Mouse (Mus musculus) kidney, embryonic 16.5 days (tissue): ENCODE measurements at regions not wholly inside any gene's neighbourhood (a gene's known extent, or its start where the extent isn't known, plus 50 kb on each side); places are given as distances from the start of the nearest gene placed in this dataset.
A peak's percentile ranks its signal among the peaks of the same experiment; 100 is the strongest.

ENCODE experiments used
- ATAC-seq: fragments of 200-750 bp; cut with Nextera tagmentation; 2 replicates; pipeline ENCODE4 v1.8.0; 2017; ENCODE audit warnings: moderate TSS enrichment; ENCODE audit not compliant: low FRiP score, low TSS enrichment
- H3K27ac ChIP-seq: fragments of 300-500 bp; sonication (generic); 2 replicates; pipeline ENCODE4 v1.5.1; 2014; ENCODE audit warnings: low read length
- H3K27me3 ChIP-seq: fragments of 300-500 bp; sonication (generic); 2 replicates; pipeline ENCODE4 v1.6.1; 2014; ENCODE audit warnings: low read length, control low read depth, mixed read lengths; ENCODE audit not compliant: insufficient read depth
- H3K36me3 ChIP-seq: fragments of 300-500 bp; sonication (generic); 2 replicates; pipeline ENCODE4 v1.6.1; 2014; ENCODE audit warnings: low read length, control low read depth, mixed read lengths; ENCODE audit not compliant: insufficient read depth
- H3K4me1 ChIP-seq: fragments of 300-500 bp; sonication (generic); 2 replicates; pipeline ENCODE4 v1.6.1; 2014; ENCODE audit warnings: low read length, control low read depth, mixed read lengths; ENCODE audit not compliant: insufficient read depth
- H3K4me2 ChIP-seq: fragments of 300-500 bp; sonication (generic); replicated peaks from 2 replicates; pipeline ENCODE4 v1.6.1; 2014; ENCODE audit warnings: low read depth, low read length
- H3K4me3 ChIP-seq: fragments of 300-500 bp; sonication (generic); 2 replicates; pipeline ENCODE4 v1.5.1; 2014; ENCODE audit warnings: mild to moderate bottlenecking, low read length
- H3K9ac ChIP-seq: fragments of 300-500 bp; sonication (generic); replicated peaks from 2 replicates; pipeline ENCODE4 v1.6.1; 2014; ENCODE audit warnings: low read length
- H3K9me3 ChIP-seq: fragments of 300-500 bp; sonication (generic); 2 replicates; pipeline ENCODE4 v1.6.1; 2016; ENCODE audit warnings: low read length, control low read depth
- WGBS: fragments of 180-500 bp; shearing (Covaris S2); extraction: QIAGEN DNeasy Blood & Tissue Kit; methylation state at CpG from one replicate; pipeline ENCODE4 v1.1.7; 2014; 5-methylcytosine and 5-hydroxymethylcytosine counted together

DNA sequence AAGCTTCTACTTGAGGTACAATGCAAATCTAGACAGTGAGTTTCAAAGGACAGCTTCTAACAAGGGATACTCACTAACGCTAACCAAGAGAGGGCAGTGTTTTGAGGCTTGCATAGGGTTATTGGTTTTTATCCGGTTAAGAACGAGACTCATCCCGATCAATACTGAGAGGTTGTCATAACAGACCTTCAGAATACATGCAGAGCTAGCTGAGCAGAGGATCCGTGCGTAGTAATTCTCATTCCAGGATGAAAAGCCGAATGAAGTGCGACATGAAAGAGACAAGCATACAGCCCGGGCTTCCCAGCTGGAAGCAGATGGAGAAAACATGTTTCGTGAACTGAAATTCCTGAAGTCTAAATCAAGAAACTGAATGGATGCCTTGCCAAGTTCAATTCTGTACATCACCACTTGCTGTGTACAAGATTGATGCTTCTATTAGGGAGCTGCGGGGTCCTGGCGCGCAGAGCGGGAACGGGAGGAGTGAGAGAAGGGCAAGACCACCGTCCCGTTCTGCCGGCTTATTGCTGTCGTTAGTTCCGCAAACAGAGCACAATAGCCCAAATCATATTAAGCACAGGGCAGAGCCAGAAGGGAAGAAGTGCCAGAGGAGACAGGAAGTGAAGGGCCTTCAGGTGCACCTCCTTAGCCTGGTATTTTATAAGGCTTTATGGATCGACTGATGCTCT lies 65.4 kb upstream of the Tes start:
- 0 out of 2 replicates have a peak, but pooled peaks cover 3% of the 10 kb centered on the region for H3K4me1 ChIP-seq
- H3K27ac ChIP-seq: no peak overlapping the region
- H3K27me3 ChIP-seq: no peaks in the 10 kb centered on the region
- H3K9me3 ChIP-seq: no peaks in the 10 kb centered on the region
- no peaks in the 10 kb centered on the region for H3K36me3 ChIP-seq
- 63% methylated on average over 21 of the region's 21 CpGs for WGBS
- H3K4me3 ChIP-seq: no peak overlapping the region
- ATAC-seq: no peak
- H3K9ac ChIP-seq: no peak overlapping the region
- H3K4me2 ChIP-seq: peak overlapping the region; percentile 10; the same call in 1 of the 2 replicates

DNA sequence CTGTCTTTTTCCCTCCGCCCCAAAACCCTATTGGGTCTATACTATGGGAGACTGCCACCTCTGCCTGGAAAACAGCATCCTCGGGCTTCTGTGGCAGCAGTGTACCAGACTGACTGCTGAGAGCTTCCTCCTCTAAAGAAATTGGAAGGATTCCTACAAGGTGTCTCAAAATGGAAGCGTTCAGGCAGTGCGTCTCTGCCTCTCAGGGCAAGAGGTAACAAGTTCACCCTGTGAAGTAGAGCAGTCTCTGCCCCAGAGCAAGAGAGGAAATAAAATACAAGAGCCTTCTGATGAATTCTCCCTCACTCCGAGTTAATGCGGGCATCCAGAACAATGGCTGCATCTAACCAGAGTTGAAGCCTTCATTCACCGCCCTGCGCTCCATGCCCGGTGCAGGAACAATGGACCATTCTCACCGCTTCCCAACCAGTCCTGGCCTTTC lies 69.4 kb upstream of the Tes start:
- Histone ChIP-seq H3K27ac (no peak overlapping the region), H3K36me3 (no peaks in the 10 kb centered on the region), H3K9me3 (no peaks in the 10 kb centered on the region), H3K9ac (no peak overlapping the region), H3K4me1 (0 out of 2 replicates have a peak, but pooled peaks cover 3% of the 10 kb centered on the region), H3K4me3 (no peak overlapping the region), H3K4me2 (no peak overlapping the region; the same call in 1 of the 2 replicates), H3K27me3 (no peaks in the 10 kb centered on the region)
- ATAC-seq: peak; percentile 39; the same call in 1 of the 2 replicates
- WGBS: 47% methylated on average over 10 of the region's 10 CpGs

DNA sequence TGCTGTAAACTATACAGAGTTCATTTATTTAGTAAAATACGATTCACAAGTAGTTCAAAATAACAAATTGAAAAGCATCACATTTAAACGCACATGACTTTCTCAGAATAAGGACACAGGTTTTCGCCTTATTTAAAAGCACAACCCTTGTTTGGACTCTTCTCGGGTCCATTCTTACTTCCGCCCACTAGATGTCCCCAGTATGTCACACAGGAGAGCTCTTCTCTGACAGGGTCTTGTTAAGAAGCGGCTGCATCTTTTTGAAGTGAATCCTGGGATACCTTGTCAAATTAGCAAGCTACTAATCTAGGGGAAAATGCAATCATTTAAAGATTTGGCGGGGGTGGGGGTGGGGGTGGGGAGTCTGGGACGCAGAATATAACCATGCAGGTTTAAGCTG lies 70.2 kb upstream of the Tes start:
- H3K4me1 ChIP-seq: 0 out of 2 replicates have a peak, but pooled peaks cover 3% of the 10 kb centered on the region
- WGBS: 10% methylated on average over 8 of the region's 8 CpGs
- no peaks in the 10 kb centered on the region for H3K27me3 ChIP-seq
- no peak overlapping the region for H3K4me3 ChIP-seq
- H3K9ac ChIP-seq: no peak overlapping the region
- H3K4me2 ChIP-seq: no peak overlapping the region
- ATAC-seq: no peak
- no peak overlapping the region for H3K27ac ChIP-seq
- no peaks in the 10 kb centered on the region for H3K9me3 ChIP-seq
- H3K36me3 ChIP-seq: no peaks in the 10 kb centered on the region

DNA sequence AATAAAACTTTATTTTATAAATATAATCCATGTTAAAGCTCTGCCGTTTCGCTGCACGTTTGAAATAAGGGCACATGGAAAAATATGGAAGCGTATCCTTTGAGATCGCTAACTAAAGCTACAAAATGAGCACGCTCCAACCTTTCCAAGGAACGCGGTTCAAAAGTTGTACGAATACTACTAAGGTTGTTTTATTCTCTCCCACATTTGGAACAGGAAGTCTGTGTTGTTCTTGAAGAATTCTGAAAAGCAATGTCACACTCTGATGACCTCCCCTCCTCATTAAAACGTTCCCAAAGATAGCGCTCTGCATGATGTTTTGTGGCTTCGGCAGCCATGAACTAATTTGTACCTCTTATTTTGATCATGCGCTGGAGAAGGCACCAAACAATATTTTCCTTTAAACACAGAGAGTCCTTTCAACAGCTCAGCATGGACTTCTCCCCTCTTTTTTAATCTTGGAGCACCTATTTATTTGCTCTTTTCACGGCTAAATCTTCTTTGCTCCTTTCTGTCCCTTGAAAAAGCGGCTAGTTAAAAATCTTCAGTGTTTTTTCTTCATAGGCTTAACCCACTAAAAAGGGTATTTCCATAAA lies 72.9 kb upstream of the Tes start:
- Histone ChIP-seq H3K4me3 (no peak overlapping the region), H3K27ac (no peak overlapping the region), H3K4me2 (no peak overlapping the region), H3K9ac (no peak overlapping the region), H3K36me3 (no peaks in the 10 kb centered on the region), H3K9me3 (no peaks in the 10 kb centered on the region), H3K27me3 (no peaks in the 10 kb centered on the region), H3K4me1 (0 out of 2 replicates have a peak, but pooled peaks cover 3% of the 10 kb centered on the region)
- ATAC-seq: no peak
- 65% methylated on average over 15 of the region's 15 CpGs for WGBS

DNA sequence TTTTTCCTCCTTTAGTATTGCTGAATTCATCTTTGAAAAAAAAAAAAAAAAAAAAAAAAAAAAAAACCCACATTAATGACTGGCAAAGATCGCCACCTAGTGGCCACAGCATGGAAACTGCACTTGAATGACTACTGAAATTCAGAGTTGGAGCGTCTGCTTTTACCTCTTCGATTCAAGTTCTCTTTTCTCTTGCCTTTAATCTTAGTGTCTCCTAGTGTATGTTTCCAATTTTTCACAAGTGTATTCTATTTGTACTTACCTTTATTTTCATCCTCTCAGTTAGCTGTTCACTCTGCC lies 79.9 kb upstream of the Tfec start:
- WGBS: 32% methylated on average over 3 of the region's 3 CpGs
- Histone ChIP-seq H3K9me3 (no peaks in the 10 kb centered on the region), H3K27ac (no peak overlapping the region), H3K4me2 (no peak overlapping the region), H3K9ac (no peak overlapping the region), H3K27me3 (no peaks in the 10 kb centered on the region), H3K36me3 (no peaks in the 10 kb centered on the region), H3K4me3 (no peak overlapping the region), H3K4me1 (no peaks in the 10 kb centered on the region)
- ATAC-seq: no peak

DNA sequence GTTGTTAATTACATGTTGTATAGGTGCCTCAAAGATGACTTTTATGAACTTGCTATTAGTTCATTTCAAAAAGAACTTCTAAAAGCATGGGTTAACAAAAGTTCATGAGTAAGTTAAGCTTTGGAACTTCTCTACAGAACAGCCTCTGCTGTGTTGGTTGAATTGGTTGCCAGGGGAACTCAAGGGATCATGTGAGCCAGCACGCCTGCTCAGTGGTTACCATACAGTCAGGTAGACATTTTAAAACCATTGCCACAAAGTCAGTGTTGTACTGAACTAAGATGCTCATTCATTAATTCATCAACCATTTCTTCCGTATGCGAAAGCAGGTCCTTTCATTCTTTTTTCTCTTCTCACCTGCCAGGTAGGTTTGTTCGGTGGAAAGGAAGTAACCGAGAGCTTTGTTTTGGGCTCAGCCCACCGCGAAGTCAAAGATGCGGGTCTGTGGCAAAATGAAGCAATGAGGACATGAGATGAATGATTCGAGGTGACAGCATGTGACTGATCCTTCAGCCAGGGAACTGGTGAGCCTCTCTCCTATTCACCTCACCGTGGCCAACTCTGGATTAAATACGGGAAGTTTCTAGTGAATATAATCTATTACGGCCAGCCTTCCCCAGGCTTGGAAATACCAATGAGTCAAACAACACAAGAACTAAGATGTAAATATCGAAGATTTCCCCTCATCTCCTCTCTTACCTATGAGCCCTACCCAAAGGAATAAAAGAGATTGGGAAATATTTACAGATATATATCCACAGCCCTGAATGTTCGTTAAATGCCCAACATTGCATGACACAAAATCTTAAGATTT lies 79.4 kb upstream of the Tfec start:
- H3K27me3 ChIP-seq: no peaks in the 10 kb centered on the region
- no peak for ATAC-seq
- H3K4me2 ChIP-seq: no peak overlapping the region; the same call in 1 of the 2 replicates
- no peak overlapping the region for H3K4me3 ChIP-seq
- H3K4me1 ChIP-seq: no peaks in the 10 kb centered on the region
- no peaks in the 10 kb centered on the region for H3K36me3 ChIP-seq
- no peak overlapping the region for H3K9ac ChIP-seq
- no peaks in the 10 kb centered on the region for H3K9me3 ChIP-seq
- H3K27ac ChIP-seq: no peak overlapping the region
- WGBS: 69% methylated on average over 14 of the region's 14 CpGs

DNA sequence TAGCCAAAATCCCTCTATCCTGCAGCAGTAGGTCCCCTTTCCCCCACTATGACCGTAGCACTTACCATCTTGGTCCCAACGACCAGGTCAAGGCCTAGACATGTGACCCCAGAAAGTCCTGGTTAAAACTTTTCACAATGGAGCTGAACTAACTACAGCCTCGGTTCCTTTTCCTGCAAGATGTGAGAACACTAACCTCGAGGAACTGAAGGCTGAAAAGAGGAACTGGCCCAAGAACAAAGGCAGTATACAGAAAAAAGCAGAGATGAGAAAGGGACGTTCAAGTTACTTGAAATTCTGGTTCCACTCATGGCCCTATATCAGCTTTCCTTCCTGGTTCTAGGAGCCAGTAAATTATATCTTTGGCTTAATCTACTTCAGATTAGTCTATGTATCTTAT lies 67.4 kb upstream of the Tfec start:
- no peak overlapping the region for H3K27ac ChIP-seq
- WGBS: 64% methylated on average over 5 of the region's 5 CpGs
- H3K9ac ChIP-seq: no peak overlapping the region
- H3K9me3 ChIP-seq: no peaks in the 10 kb centered on the region
- no peak overlapping the region for H3K4me3 ChIP-seq
- no peaks in the 10 kb centered on the region for H3K4me1 ChIP-seq
- no peak overlapping the region for H3K4me2 ChIP-seq
- ATAC-seq: no peak
- H3K36me3 ChIP-seq: no peaks in the 10 kb centered on the region
- no peaks in the 10 kb centered on the region for H3K27me3 ChIP-seq

DNA sequence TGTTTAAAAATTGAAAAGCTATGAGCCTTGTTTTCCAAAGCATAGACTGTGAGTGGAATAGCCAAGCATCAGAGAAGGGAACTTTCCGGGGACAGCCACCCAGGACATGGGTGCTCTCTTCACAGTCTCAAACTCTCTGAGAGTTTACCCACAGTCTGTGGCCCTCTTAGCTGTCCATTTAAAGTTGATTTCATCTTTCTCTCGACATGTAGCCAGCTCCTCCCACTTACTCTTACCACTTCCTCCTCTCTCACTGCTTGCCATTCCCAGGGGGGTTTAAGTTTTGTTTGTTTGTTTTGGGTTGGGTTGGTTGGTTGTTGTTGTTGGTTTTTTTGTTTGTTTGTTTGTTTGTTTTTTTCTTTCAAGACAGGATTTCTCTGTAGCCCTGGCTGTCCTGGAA lies 66.1 kb upstream of the Tfec start:
- Histone ChIP-seq H3K36me3 (no peaks in the 10 kb centered on the region), H3K9ac (no peak overlapping the region), H3K9me3 (no peaks in the 10 kb centered on the region), H3K4me3 (no peak overlapping the region), H3K27me3 (no peaks in the 10 kb centered on the region), H3K4me2 (no peak overlapping the region), H3K4me1 (no peaks in the 10 kb centered on the region), H3K27ac (no peak overlapping the region)
- ATAC-seq: no peak
- WGBS: 69% methylated on average over 2 of the region's 2 CpGs

DNA sequence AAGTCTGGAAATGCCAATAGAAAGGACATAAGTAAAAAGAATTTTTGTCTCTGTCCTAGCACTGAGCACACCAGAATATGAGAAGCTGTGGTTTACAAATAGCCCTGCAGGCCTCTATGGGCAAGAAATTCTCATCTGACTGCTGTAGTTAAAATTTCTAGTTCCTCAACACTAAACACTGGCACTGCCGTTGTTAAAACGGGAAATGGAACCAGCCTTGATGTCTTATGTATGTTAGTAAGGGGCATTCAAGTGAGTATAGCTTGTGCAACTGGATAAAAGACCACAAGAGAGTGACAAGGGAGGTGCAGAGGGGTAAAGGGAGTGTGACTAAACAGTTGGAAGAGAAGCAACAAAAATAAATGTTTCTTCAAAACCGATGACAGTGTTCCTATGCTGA lies 65.7 kb upstream of the Tfec start:
- Histone ChIP-seq H3K4me2 (no peak overlapping the region), H3K27ac (no peak overlapping the region), H3K4me3 (no peak overlapping the region), H3K27me3 (no peaks in the 10 kb centered on the region), H3K4me1 (no peaks in the 10 kb centered on the region), H3K36me3 (no peaks in the 10 kb centered on the region), H3K9me3 (no peaks in the 10 kb centered on the region), H3K9ac (no peak overlapping the region)
- 70% methylated on average over 3 of the region's 3 CpGs for WGBS
- no peak for ATAC-seq

DNA sequence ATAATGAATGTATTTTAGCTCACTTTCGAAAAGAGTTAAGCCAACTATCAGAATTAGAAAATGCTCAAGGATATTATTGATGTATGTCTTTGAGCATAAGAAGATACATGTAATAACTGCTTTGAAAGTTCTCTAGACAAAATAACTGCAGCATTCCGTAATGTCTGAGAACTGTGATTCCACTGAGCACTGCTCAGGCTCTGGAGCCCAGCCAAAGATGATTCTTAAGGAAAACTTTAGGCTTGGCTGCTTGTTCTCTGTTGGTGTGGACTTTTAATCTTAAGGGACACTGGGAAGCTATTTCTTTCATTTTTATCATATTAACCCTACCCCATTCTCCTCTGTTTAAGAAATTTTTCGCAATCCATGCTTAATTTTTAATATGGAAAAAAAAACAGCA lies 59.9 kb upstream of the Tfec start:
- Histone ChIP-seq H3K27me3 (no peaks in the 10 kb centered on the region), H3K4me2 (no peak overlapping the region), H3K36me3 (no peaks in the 10 kb centered on the region), H3K9ac (no peak overlapping the region), H3K4me1 (no peaks in the 10 kb centered on the region), H3K9me3 (no peaks in the 10 kb centered on the region), H3K27ac (no peak overlapping the region), H3K4me3 (no peak overlapping the region)
- 71% methylated on average over 3 of the region's 3 CpGs for WGBS
- no peak for ATAC-seq
